In the genomic region with DNA sequence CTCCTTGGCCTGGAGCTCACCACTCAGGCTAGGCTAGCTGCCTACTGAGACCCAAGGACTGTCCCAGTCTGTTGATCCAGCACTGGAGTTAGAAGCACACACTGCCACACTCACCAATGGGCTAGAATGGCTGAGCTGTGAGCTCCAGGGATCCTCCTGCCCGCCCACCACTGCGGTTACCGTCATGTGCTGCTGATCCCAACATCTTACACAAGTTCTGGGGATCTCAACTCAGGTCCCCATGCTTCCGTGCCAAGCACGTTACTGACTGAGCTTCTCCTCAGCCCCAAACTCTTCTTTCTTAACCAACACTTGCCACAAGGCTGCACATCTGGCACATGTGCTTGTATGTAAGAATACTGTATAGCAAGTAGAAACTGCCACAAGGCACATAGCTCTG, we compare ENCODE assay signal across 18 mouse cellular contexts.
DNase-seq lines count a peak whose midpoint lies in the region; ATAC-seq and TF ChIP-seq lines count a peak whose summit lies in the region.
"Had no signal": no experiment of that assay in that cellular context is flagged by ENCODE, and none has a peak within 500 bp of the region (broad histone marks: within the 10 kb centered on the region; RNA-seq: fewer than 3 reads in every experiment).

No protein-coding gene starts in this region.

- WGBS in heart, embryonic 15.5 days, result 83% methylated on average over 5 of the region's 5 CpGs
- 77% methylated on average over 5 of the region's 5 CpGs for WGBS in liver, postnatal 0 days (ENCODE audit: insufficient replicate concordance)
- 83% methylated on average over 5 of the region's 5 CpGs for WGBS in liver, embryonic 11.5 days
- WGBS in embryonic facial prominence, embryonic 13.5 days, result 91% methylated on average over 5 of the region's 5 CpGs

- no peak for TF ChIP-seq CTCF in gastrocnemius, adult 2 months (IDR thresholded peaks at IDR 0.05)
- TF ChIP-seq CTCF in liver, postnatal 0 days (IDR thresholded peaks at IDR 0.05; ENCODE audit: low read depth), result no peak

- TF ChIP-seq EP300 in liver, postnatal 0 days (IDR thresholded peaks at IDR 0.05; ENCODE audit: low read depth), result no peak

- DNase-seq in gastrocnemius, adult 2 months, result no peak
- DNase-seq in gastrocnemius, postnatal 14 days, result no peak
- DNase-seq in heart, postnatal 14 days, result no peak
- DNase-seq in liver, postnatal 0 days, result no peak
- no peak for DNase-seq in liver, embryonic 11.5 days (ENCODE audit: low spot score)
- DNase-seq in cerebellum, adult 9-10 months, result no peak
- DNase-seq: cerebellum, adult 9-11 months; gastrocnemius, postnatal 10 days; kidney, postnatal 10 days; retina, postnatal 1 day; right cerebral cortex, postnatal 4 days; thymus, postnatal 25 days had no signal

- H3K4me2 ChIP-seq in heart, embryonic 15.5 days, result peak overlapping the region; percentile 37
- H3K4me2 ChIP-seq in liver, postnatal 0 days (ENCODE audit: low read depth, low read length), result no peak overlapping the region
- no peak overlapping the region for H3K4me2 ChIP-seq in liver, embryonic 11.5 days
- H3K4me2 ChIP-seq in embryonic facial prominence, embryonic 13.5 days, result 0 out of 2 replicates have a peak overlapping the region, but pooled peaks have one; percentile 5
- H3K4me2 ChIP-seq: hindbrain, embryonic 12.5 days; limb, embryonic 12.5 days; midbrain, embryonic 12.5 days had no signal

- H3K4me1 ChIP-seq in heart, embryonic 15.5 days (replicated peaks), result peaks cover 10% of the 10 kb centered on the region
- H3K4me1 ChIP-seq in liver, postnatal 0 days (ENCODE audit: insufficient read depth), result no peaks in the 10 kb centered on the region
- no peaks in the 10 kb centered on the region for H3K4me1 ChIP-seq in liver, embryonic 11.5 days (replicated peaks; ENCODE audit: control insufficient read depth, insufficient read depth, low read length)
- no peaks in the 10 kb centered on the region for H3K4me1 ChIP-seq in embryonic facial prominence, embryonic 13.5 days
- H3K4me1 ChIP-seq: hindbrain, embryonic 12.5 days; limb, embryonic 12.5 days; midbrain, embryonic 12.5 days had no signal

- H3K9ac ChIP-seq in heart, embryonic 15.5 days, result no peak overlapping the region
- no peak overlapping the region for H3K9ac ChIP-seq in liver, postnatal 0 days (replicated peaks)
- no peak overlapping the region for H3K9ac ChIP-seq in liver, embryonic 11.5 days (ENCODE audit: low read depth, low read length)
- no peak overlapping the region for H3K9ac ChIP-seq in embryonic facial prominence, embryonic 13.5 days
- H3K9ac ChIP-seq: hindbrain, embryonic 12.5 days; limb, embryonic 12.5 days; midbrain, embryonic 12.5 days had no signal

- ATAC-seq in heart, embryonic 15.5 days (replicated peaks; ENCODE audit: insufficient number of reproducible peaks, insufficient read depth, low FRiP score, low read depth), result no peak
- ATAC-seq in liver, postnatal 0 days, result no peak
- ATAC-seq in liver, embryonic 11.5 days (replicated peaks; ENCODE audit: low FRiP score), result no peak
- ATAC-seq in embryonic facial prominence, embryonic 13.5 days (ENCODE audit: insufficient number of reproducible peaks, insufficient read depth, low FRiP score, low TSS enrichment, low read depth), result no peak
- ATAC-seq: inflammation-experienced regulatory T-cells, adult 6 months had no signal

- intact Hi-C loops in gastrocnemius, adult 2 months (cut with DNase I), result no loop called here
- intact Hi-C loops in gastrocnemius, postnatal 14 days (cut with DNase I; ENCODE audit: low total_unique reads), result no loop called here
- intact Hi-C loops in heart, postnatal 14 days (cut with DNase I), result loop anchor here (5.0 to 10.0 kb wide), 3 partner anchors 34 to 52 kb away; no protein-coding TSS in a partner anchor

- H3K4me3 ChIP-seq in gastrocnemius, adult 2 months, result peak overlapping the region; percentile 69
- H3K4me3 ChIP-seq in heart, embryonic 15.5 days, result peak overlapping the region; percentile 28
- peak overlapping the region; percentile 15; the same call in 1 of the 2 replicates for H3K4me3 ChIP-seq in liver, postnatal 0 days (ENCODE audit: low read depth, low read length)
- H3K4me3 ChIP-seq in liver, embryonic 11.5 days (ENCODE audit: low read depth, low read length), result no peak overlapping the region
- H3K4me3 ChIP-seq in embryonic facial prominence, embryonic 13.5 days, result no peak overlapping the region
- H3K4me3 ChIP-seq: hindbrain, embryonic 12.5 days; limb, embryonic 12.5 days; midbrain, embryonic 12.5 days had no signal

- H3K36me3 ChIP-seq in heart, embryonic 15.5 days, result no peaks in the 10 kb centered on the region
- H3K36me3 ChIP-seq in liver, postnatal 0 days (replicated peaks; ENCODE audit: insufficient read depth, low read length), result no peaks in the 10 kb centered on the region
- H3K36me3 ChIP-seq in liver, embryonic 11.5 days (ENCODE audit: control insufficient read depth, insufficient read depth, low read length), result no peaks in the 10 kb centered on the region
- H3K36me3 ChIP-seq in embryonic facial prominence, embryonic 13.5 days, result no peaks in the 10 kb centered on the region
- H3K36me3 ChIP-seq: hindbrain, embryonic 12.5 days; limb, embryonic 12.5 days; midbrain, embryonic 12.5 days had no signal

- H3K9me3 ChIP-seq in heart, embryonic 15.5 days (replicated peaks), result no peaks in the 10 kb centered on the region
- no peaks in the 10 kb centered on the region for H3K9me3 ChIP-seq in liver, postnatal 0 days (ENCODE audit: low read length)
- no peaks in the 10 kb centered on the region for H3K9me3 ChIP-seq in liver, embryonic 11.5 days (ENCODE audit: control insufficient read depth, low read length)
- no peaks in the 10 kb centered on the region for H3K9me3 ChIP-seq in embryonic facial prominence, embryonic 13.5 days
- H3K9me3 ChIP-seq: hindbrain, embryonic 12.5 days; limb, embryonic 12.5 days; midbrain, embryonic 12.5 days had no signal

- no peaks in the 10 kb centered on the region for H3K27me3 ChIP-seq in heart, embryonic 15.5 days
- no peaks in the 10 kb centered on the region for H3K27me3 ChIP-seq in liver, postnatal 0 days (ENCODE audit: insufficient read depth, low read length)
- no peaks in the 10 kb centered on the region for H3K27me3 ChIP-seq in liver, embryonic 11.5 days (replicated peaks; ENCODE audit: control insufficient read depth, insufficient read depth, low read length)
- no peaks in the 10 kb centered on the region for H3K27me3 ChIP-seq in embryonic facial prominence, embryonic 13.5 days
- H3K27me3 ChIP-seq: hindbrain, embryonic 12.5 days; limb, embryonic 12.5 days; midbrain, embryonic 12.5 days had no signal

- H3K27ac ChIP-seq in gastrocnemius, adult 2 months, result peak overlapping the region; percentile 85
- H3K27ac ChIP-seq in heart, embryonic 15.5 days, result no peak overlapping the region
- no peak overlapping the region for H3K27ac ChIP-seq in liver, postnatal 0 days (ENCODE audit: low read depth)
- H3K27ac ChIP-seq in liver, embryonic 11.5 days (ENCODE audit: low read depth, low read length), result no peak overlapping the region
- no peak overlapping the region for H3K27ac ChIP-seq in embryonic facial prominence, embryonic 13.5 days
- H3K27ac ChIP-seq: hindbrain, embryonic 12.5 days; limb, embryonic 12.5 days; midbrain, embryonic 12.5 days had no signal

Comparison
In these comparisons a context has a peak if more than half of its experiments do, and no peak if none do; other contexts are left out.
1. H3K4me3 ChIP-seq: peak in gastrocnemius, adult 2 months (single experiment), heart, embryonic 15.5 days (single experiment) and liver, postnatal 0 days (single experiment); none in liver, embryonic 11.5 days (single experiment) and embryonic facial prominence, embryonic 13.5 days (single experiment).
2. H3K4me2 ChIP-seq: peak in heart, embryonic 15.5 days (single experiment) and embryonic facial prominence, embryonic 13.5 days (single experiment); none in liver, postnatal 0 days (single experiment) and liver, embryonic 11.5 days (single experiment).